ENCODE assay signal across 8 mouse cellular contexts in the genomic region with DNA sequence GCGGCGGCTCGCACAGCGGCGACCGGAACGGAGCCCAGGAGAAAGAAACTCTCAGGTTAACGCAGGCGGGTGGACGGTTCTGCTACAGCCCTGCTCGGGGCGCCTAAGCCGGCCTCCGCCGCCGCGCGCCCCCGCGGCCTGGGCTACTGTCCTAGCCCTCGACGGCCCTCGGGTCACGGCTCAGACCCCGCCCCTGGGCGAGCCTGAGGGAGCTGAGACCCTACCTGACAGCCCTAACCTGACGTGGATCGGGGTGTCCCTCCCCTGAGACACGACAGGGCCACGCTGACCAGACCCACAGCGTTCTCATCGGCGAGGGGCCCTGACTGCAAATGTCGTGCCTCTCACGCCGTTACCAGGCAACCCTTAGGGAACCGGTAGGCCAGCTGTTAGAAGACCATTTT. TPM values are rescaled to one million over a fixed set of nuclear protein-coding genes. Genes with fewer than 3 reads are reported as not detected.
DNase-seq lines count a peak whose midpoint lies in the region; TF ChIP-seq lines count a peak whose summit lies in the region.

No protein-coding gene starts in this region.

- DNase-seq in cerebellum, adult 2 months: no peak
- DNase-seq in cerebellum, postnatal 25 days: no peak
- peak; percentile 18 to 41 for DNase-seq in adrenal gland, postnatal 4 days (ENCODE audit: low spot score in 2 of 2)
- DNase-seq in forebrain, embryonic 10.5 days (ENCODE audit: extremely low spot score, low spot score): no peak
- DNase-seq in heart, postnatal 25 days (ENCODE audit: low spot score): peak; percentile 26
- DNase-seq in left cerebral cortex, adult 2 months (ENCODE audit: extremely low spot score in 1 of 2, low spot score in 2 of 2): peak in 1 of 2 experiments; percentile 45
- peak; percentile 59 for DNase-seq in lung, postnatal 36 days
- DNase-seq in retina, embryonic 14.5 days (ENCODE audit: low spot score): peak; percentile 77

- H3K27ac ChIP-seq in cerebellum, adult 2 months (ENCODE audit: insufficient read depth, low read length): 0 out of 2 replicates have a peak overlapping the region, but pooled peaks have one; percentile 2
- H3K27ac ChIP-seq in forebrain, embryonic 10.5 days: peak overlapping the region; percentile 96
- H3K27ac ChIP-seq in left cerebral cortex, adult 2 months: peak overlapping the region; percentile 99

- TF ChIP-seq CTCF in cerebellum, adult 2 months (IDR thresholded peaks at IDR 0.05; ENCODE audit: borderline replicate concordance, insufficient read depth, low read depth, low read length): no peak
- TF ChIP-seq CTCF in left cerebral cortex, adult 2 months (IDR thresholded peaks at IDR 0.05): no peak

- WGBS in cerebellum, adult 2 months: under 1% methylated on average over 37 of the region's 37 CpGs
- 0% methylated on average over 37 of the region's 37 CpGs for WGBS in forebrain, embryonic 10.5 days

- H3K27me3 ChIP-seq in cerebellum, adult 2 months (ENCODE audit: control insufficient read depth, insufficient read depth, low read length): no peaks in the 10 kb centered on the region
- no peaks in the 10 kb centered on the region for H3K27me3 ChIP-seq in forebrain, embryonic 10.5 days (ENCODE audit: poor library complexity, severe bottlenecking)

- TF ChIP-seq POLR2A in cerebellum, adult 2 months (IDR thresholded peaks at IDR 0.05; ENCODE audit: borderline replicate concordance, insufficient read depth, low read length): no peak

- H3K36me3 ChIP-seq in forebrain, embryonic 10.5 days (replicated peaks): peaks cover 14% of the 10 kb centered on the region

- intact Hi-C loops in heart, postnatal 25 days (cut with DNase I): no loop called here
- intact Hi-C loops in left cerebral cortex, adult 2 months (cut with DNase I): no loop called here

- peak overlapping the region; percentile 81 for H3K4me3 ChIP-seq in cerebellum, adult 2 months (replicated peaks; ENCODE audit: insufficient read depth, low read depth, low read length)
- peak overlapping the region; percentile 64 for H3K4me3 ChIP-seq in forebrain, embryonic 10.5 days
- peak overlapping the region; percentile 95 for H3K4me3 ChIP-seq in left cerebral cortex, adult 2 months

- H3K9me3 ChIP-seq in forebrain, embryonic 10.5 days: no peaks in the 10 kb centered on the region

- no peaks in the 10 kb centered on the region for H3K4me1 ChIP-seq in cerebellum, adult 2 months (ENCODE audit: control insufficient read depth, insufficient read depth, low read length)
- peaks cover 15% of the 10 kb centered on the region for H3K4me1 ChIP-seq in forebrain, embryonic 10.5 days

RNA-seq across cellular contexts. Expression of gene 2610301B20Rik, which starts 0.4 kb away (rescaled TPM):
- polyA plus RNA-seq in cerebellum, adult 2 months (2012; rRNA removed): 32.1 and 33.4 TPM in 2 replicates
- total RNA-seq in adrenal gland, postnatal 4 days (2021): 10 to 100 TPM; 21.5 to 24.5 TPM
- polyA plus RNA-seq in forebrain, embryonic 10.5 days (2016; fragmentation: Nextera tagmentation; extraction: Ambion mirVana): 40.9 and 41.8 TPM in 2 replicates
- 1 to 10 TPM; 5.2 to 5.7 TPM for total RNA-seq in heart, postnatal 25 days (2021)
- 10 to 100 TPM; 31.6 to 37.1 TPM for total RNA-seq in left cerebral cortex, adult 2 months (2021)

Comparison
In these comparisons a context has a peak if more than half of its experiments do, and no peak if none do; other contexts are left out.
1. DNase-seq: peak in adrenal gland, postnatal 4 days (2 of 2), heart, postnatal 25 days (single experiment), lung, postnatal 36 days (single experiment) and retina, embryonic 14.5 days (single experiment); none in cerebellum, adult 2 months (0 of 2), cerebellum, postnatal 25 days (0 of 2) and forebrain, embryonic 10.5 days (single experiment).
2. H3K27ac ChIP-seq: peak in every context shown above with its lines; median percentile 99 in left cerebral cortex, adult 2 months; 96 in forebrain, embryonic 10.5 days; 2 in cerebellum, adult 2 months.
3. Peak in every context shown above with its lines, with median percentiles within 50 percentile points of each other: H3K4me3 ChIP-seq.